Mouse (Mus musculus): Measurements from ENCODE around the gene Wdr70.
"Not testable (repeated sequence)": the region's sequence is repeated elsewhere in the genome, so short reads cannot be mapped to it uniquely, and the experiment has no call there.

Wdr70 gene

GRCm38 (mm10) chr15:8098774-8099749 is at the start of gene Wdr70:
Wdr70 (minus strand) TSS chr15:8099209.
- CTCF ChIA-PET = no interaction called here

GRCm38 (mm10) chr15:8135606-8136005 is 36.6 kb upstream of the Wdr70 start:
- CTCF ChIA-PET = no interaction called here

- CTCF ChIA-PET = no interaction called here
These were observed 32.8 kb upstream of the Wdr70 start for GRCm38 (mm10) chr15:8131761-8132160.

GRCm38 (mm10) chr15:8131268-8131667 is 32.3 kb upstream of the Wdr70 start:
- CTCF ChIA-PET = no interaction called here

GRCm38 (mm10) chr15:8129281-8129680 is 30.3 kb upstream of the Wdr70 start:
- CTCF ChIA-PET = no interaction called here

- CTCF ChIA-PET = no interaction called here
These were observed 10.8 kb upstream of the Wdr70 start for GRCm38 (mm10) chr15:8109782-8110181.

GRCm38 (mm10) chr15:8108966-8109743 is 10.1 kb upstream of the Wdr70 start, which contains the start of gene Nup155:
Nup155 (plus strand) TSS chr15:8109273.
- CTCF ChIA-PET = no interaction called here

GRCm38 (mm10) chr15:8108360-8108965 is 9.5 kb upstream of the Wdr70 start:
- CTCF ChIA-PET = no interaction called here

- CTCF ChIA-PET = not testable (repeated sequence)
These were observed 3.0 kb upstream of the Wdr70 start for GRCm38 (mm10) chr15:8101975-8102542.

GRCm38 (mm10) chr15:8097853-8098252 is 1.2 kb downstream of the Wdr70 start:
- CTCF ChIA-PET = no interaction called here

- CTCF ChIA-PET = not testable (repeated sequence)
These were observed 6.3 kb downstream of the Wdr70 start for GRCm38 (mm10) chr15:8092668-8093067.

- CTCF ChIA-PET = no interaction called here
These were observed 8.3 kb downstream of the Wdr70 start for GRCm38 (mm10) chr15:8090685-8091084.

- CTCF ChIA-PET = no interaction called here
These were observed 10.3 kb downstream of the Wdr70 start for GRCm38 (mm10) chr15:8088715-8089114.

GRCm38 (mm10) chr15:8087293-8087692 is 11.7 kb downstream of the Wdr70 start:
- CTCF ChIA-PET = no interaction called here

- CTCF ChIA-PET = no interaction called here
These were observed 16.9 kb downstream of the Wdr70 start for GRCm38 (mm10) chr15:8082139-8082538.

GRCm38 (mm10) chr15:8073159-8073558 is 25.9 kb downstream of the Wdr70 start:
- CTCF ChIA-PET = not testable (repeated sequence)

GRCm38 (mm10) chr15:8065221-8065620 is 33.8 kb downstream of the Wdr70 start:
- CTCF ChIA-PET = no interaction called here

GRCm38 (mm10) chr15:8051177-8051576 is 47.8 kb downstream of the Wdr70 start:
- CTCF ChIA-PET = no interaction called here

- CTCF ChIA-PET = no interaction called here
These were observed 59.2 kb downstream of the Wdr70 start for GRCm38 (mm10) chr15:8039834-8040233.

GRCm38 (mm10) chr15:8038457-8038856 is 60.6 kb downstream of the Wdr70 start:
- CTCF ChIA-PET = interaction anchor here (0.7 kb wide), 1 partner anchor 576 kb away, joined by 3 read pairs; no protein-coding TSS in a partner anchor

- CTCF ChIA-PET = no interaction called here
These were observed 61.2 kb downstream of the Wdr70 start for GRCm38 (mm10) chr15:8037825-8038224.

GRCm38 (mm10) chr15:8031211-8031610 is 67.8 kb downstream of the Wdr70 start:
- CTCF ChIA-PET = no interaction called here

All from spleen, embryonic (tissue).